Mouse (Mus musculus): ENCODE results near the gene Cd164. TPM values are rescaled to one million over a fixed set of nuclear protein-coding genes. Genes with fewer than 3 reads are reported as not detected.

The Cd164 gene
- polyA plus RNA-seq, 1 experiment, result 119 TPM

Other genes starting within 250 kb of the Cd164 start
- 10.6 and 11.9 TPM in 2 replicates for gene Fig4, start 216.2 kb upstream of the Cd164 start, polyA plus RNA-seq (2012; rRNA removed)
- gene Ak9, start 215.4 kb upstream of the Cd164 start, polyA plus RNA-seq (2012; rRNA removed), result 0.01 TPM in 1 of 2 replicates, not detected in the other
- 15.8 and 17.4 TPM in 2 replicates for gene Zbtb24, start 69.0 kb upstream of the Cd164 start, polyA plus RNA-seq (2012; rRNA removed)
- 48.9 and 57.9 TPM in 2 replicates for gene Mical1, start 43.1 kb upstream of the Cd164 start, polyA plus RNA-seq (2012; rRNA removed)
- gene Smpd2, start 29.0 kb upstream of the Cd164 start, polyA plus RNA-seq (2012; rRNA removed), result 167 and 169 TPM in 2 replicates
- 10.7 and 11.5 TPM in 2 replicates for gene Ppil6, start 29.0 kb upstream of the Cd164 start, polyA plus RNA-seq (2012; rRNA removed)
- gene Ccdc162, start 197.2 kb downstream of the Cd164 start, polyA plus RNA-seq (2012; rRNA removed), result 0.33 and 0.35 TPM in 2 replicates

Data from urinary bladder, adult 2 months (tissue).